Mouse (Mus musculus) skeletal muscle tissue, adult 2 months (tissue): ENCODE results near the gene Gm13023.
"Not testable (repeated sequence)": the region's sequence is repeated elsewhere in the genome, so short reads cannot be mapped to it uniquely, and the experiment has no call there.

Source experiments
- DNase-seq: peaks from one replicate; pipeline ENCODE4 v3.0.0-alpha.2; 2012; ENCODE audit warnings: low read depth, low spot score

The Gm13023 gene

DNA sequence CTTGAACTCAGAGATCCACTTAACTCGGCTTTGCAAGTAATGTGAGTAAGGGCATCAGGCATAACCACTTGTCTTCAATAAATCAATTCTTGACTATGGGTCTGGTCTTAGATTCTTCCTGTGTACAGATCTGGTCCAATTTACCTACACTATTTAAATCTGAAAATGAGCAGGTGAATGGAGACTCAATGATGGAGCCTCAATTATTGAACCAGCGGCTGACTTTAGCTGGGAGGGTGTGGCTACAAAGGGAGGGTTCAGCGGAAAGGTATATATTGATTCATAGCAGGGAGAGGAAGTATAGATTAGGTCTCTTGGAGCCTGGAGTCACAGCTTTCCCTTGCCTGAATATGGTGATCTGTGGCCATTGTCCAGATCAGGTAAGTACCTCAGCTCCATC, at the start of gene Gm13023:
Gene Gm13023, plus strand, starts transcription at position 301 of the 400 bp plus-strand sequence.
- DNase-seq = not testable (repeated sequence)

DNA sequence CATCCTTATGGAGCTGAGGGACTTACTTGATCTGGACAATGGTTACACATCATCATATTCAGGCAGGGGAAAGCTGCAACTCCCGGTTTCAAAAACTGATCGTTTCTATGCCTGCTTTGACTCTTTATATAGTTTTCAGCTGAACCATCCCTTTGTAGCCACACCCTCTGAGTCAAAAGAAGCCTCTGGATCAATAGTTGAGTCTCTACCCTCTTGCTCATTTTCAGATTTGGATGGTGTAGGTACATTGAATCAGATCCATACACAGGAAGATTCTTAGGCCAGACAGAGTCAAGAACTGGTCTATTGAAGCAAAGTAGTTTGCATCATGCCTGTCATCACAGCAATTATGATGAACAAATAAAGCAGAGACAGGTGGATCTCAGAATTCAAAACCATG, 26.8 kb downstream of the Gm13023 start, which contains the start of gene Gm13084:
Gene Gm13084, minus strand, starts transcription at position 101 of the 400 bp plus-strand sequence.
- DNase-seq = no peak
